Mouse (Mus musculus): ENCODE measurements at regions not wholly inside any gene's neighbourhood (a gene's known extent, or its start where the extent isn't known, plus 50 kb on each side); places are given as distances from the start of the nearest gene placed in this dataset.

DNA sequence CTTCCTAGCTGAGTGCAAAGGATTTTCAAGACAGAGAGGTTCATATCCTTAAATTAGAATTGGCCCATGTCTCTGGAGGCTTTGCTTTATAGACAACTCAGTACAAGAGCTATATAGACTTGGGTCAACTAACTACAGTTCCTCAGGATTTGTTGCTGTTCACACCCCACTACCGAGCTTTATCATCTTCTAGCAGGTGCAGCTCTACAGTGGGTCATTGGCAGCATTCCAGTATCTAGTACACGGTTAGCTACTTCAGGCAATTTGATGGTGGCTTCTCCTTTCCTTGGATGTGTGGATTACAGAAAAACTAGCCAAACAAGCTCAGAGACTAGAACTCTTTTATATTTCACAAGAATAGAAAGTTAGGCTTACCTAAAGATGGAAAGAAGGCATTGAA, 282.3 kb downstream of the Insc start:
- TF ChIP-seq CTCF (IDR thresholded peaks at IDR 0.05; ENCODE audit: extremely low read depth, insufficient read depth, insufficient read length, insufficient replicate concordance) = no peak
- TF ChIP-seq POLR2A (IDR thresholded peaks at IDR 0.05; ENCODE audit: low read depth, low read length) = no peak
